Mouse (Mus musculus) C2C12 (cell line): ENCODE measurements around the gene Hmx3.

Experiments
- CEBPB ChIP-seq: IDR thresholded peaks from one replicate; pipeline ENCODE4 v1.6.1; 2011; ENCODE audit warnings: low read depth, mild to moderate bottlenecking, control low read depth, moderate library complexity
- CTCF ChIP-seq: IDR thresholded peaks from one replicate; pipeline ENCODE4 v1.5.1; 2011; ENCODE audit not compliant: control insufficient read depth, insufficient read depth, insufficient read length
- FOSL1 ChIP-seq: IDR thresholded peaks from one replicate; pipeline ENCODE4 v1.8.0; 2011; ENCODE audit warnings: mild to moderate bottlenecking, low read length; ENCODE audit not compliant: poor library complexity, insufficient read depth, severe bottlenecking
- MAX ChIP-seq: IDR thresholded peaks from one replicate; pipeline ENCODE4 v1.6.1; 2011; ENCODE audit warnings: mild to moderate bottlenecking, control low read depth
- MYOD1 ChIP-seq: IDR thresholded peaks from one replicate; pipeline ENCODE4 v1.6.1; 2011; ENCODE audit warnings: low read depth; ENCODE audit not compliant: control insufficient read depth, insufficient read length
- MYOG ChIP-seq: IDR thresholded peaks from one replicate; pipeline ENCODE4 v1.6.1; 2011; ENCODE audit not compliant: control insufficient read depth, insufficient read length; ENCODE audit errors: extremely low read depth
- USF1 ChIP-seq: IDR thresholded peaks from one replicate; pipeline ENCODE4 v1.6.1; 2011; ENCODE audit warnings: low read depth, mild to moderate bottlenecking, control low read depth, moderate library complexity

DNA sequence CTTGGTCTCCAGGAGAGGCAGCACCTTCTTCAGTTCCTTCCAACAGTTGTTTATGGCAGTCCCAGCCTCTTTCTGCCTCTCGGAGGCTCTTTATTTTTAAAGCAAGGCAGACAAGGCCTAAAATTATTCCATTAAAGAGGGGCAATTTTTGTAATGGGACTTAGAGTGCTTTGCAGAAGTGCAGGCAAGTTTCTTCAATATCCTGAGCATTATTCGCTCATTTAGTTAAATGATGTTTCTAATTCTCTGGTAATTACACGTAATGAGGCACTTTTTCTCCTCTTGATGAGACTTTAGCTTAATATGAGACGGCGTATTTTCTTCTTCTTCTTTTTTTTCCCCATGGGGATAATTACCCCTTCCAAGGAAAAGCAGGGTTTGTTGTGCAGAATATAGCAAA, 42.9 kb downstream of the Hmx3 start:
- no peak for TF ChIP-seq USF1
- TF ChIP-seq CTCF = no peak
- no peak for TF ChIP-seq MYOD1
- no peak for TF ChIP-seq MAX
- no peak for TF ChIP-seq CEBPB
- no peak for TF ChIP-seq FOSL1
- no peak for TF ChIP-seq MYOG
